Mouse (Mus musculus): ENCODE measurements around the gene Klhl5. TPM values are rescaled to one million over a fixed set of nuclear protein-coding genes. Genes with fewer than 3 reads are reported as not detected.

The Klhl5 gene
- polyA plus RNA-seq (2012; rRNA removed): 22.4 and 31.8 TPM in 2 replicates

DNA sequence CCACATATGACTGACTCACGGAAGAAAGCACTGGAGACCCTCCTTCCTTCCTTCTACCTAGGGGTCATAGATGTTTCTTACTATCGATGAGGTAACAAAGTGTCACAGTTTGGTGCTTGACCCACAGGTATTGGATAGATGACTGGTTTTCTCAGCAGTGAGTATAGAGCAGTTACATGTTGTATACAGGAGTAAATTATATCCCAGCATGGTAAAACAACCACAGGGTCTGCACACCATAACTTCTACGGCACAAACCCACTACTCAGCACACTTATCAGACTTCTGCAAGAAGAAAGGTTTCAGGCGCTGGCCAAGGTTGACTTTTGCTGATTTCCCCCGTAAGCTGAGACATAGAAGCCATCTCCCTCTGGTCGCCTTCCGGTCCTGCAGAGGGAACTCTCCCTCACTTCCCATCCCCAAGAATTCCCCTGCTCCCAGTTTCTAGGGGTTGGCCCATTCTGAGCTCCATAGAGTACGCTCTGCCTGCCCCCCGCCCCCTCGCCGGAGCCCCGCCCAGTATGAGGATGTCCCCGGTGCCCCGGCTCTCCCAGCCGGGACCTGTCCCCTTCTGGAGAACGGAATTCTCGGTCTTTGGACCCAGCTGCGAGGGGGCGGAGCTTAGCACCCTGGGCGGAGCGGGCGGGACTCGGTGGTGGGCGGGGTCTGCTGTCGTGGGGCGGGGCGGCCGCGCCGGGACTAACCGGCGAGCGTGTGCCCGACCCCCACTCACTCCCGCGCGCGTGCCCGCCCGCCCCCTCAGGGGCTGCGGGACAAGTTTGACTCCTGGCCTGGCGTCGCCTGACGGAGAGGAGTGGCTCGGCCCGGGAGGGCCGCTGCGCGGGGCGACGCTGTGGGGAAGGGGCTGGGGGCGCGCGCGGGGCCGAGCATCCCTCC, at the start of gene Klhl5:
Gene Klhl5 (plus strand): TSS at position 664 of the 897 bp plus-strand sequence.

GRCm38 (mm10) chr5:65091921-65092320, 15.4 kb upstream of the Klhl5 start, which contains the start of gene Tmem156:
Tmem156 (minus strand) TSS chr5:65092132.

GRCm38 (mm10) chr5:65199346-65200128, 92.2 kb downstream of the Klhl5 start, which contains the start of gene Wdr19:
Wdr19 (plus strand) TSS chr5:65199696.

Other genes with a start within 250 kb of the Klhl5 start
- 0.48 and 0.70 TPM in 2 replicates for gene Tlr1, start 174.0 kb upstream of the Klhl5 start, polyA plus RNA-seq (2012; rRNA removed)
- 0.38 and 0.43 TPM in 2 replicates for gene Tlr6, start 147.4 kb upstream of the Klhl5 start, polyA plus RNA-seq (2012; rRNA removed)
- gene Fam114a1, start 137.5 kb upstream of the Klhl5 start, polyA plus RNA-seq (2012; rRNA removed): 20.0 and 22.5 TPM in 2 replicates
- gene Tmem156, start 15.4 kb upstream of the Klhl5 start, polyA plus RNA-seq (2012; rRNA removed): 0.13 and 0.17 TPM in 2 replicates
- 8.5 and 13.6 TPM in 2 replicates for gene Wdr19, start 92.2 kb downstream of the Klhl5 start, polyA plus RNA-seq (2012; rRNA removed)
- 41.6 and 55.9 TPM in 2 replicates for gene Rfc1, start 228.1 kb downstream of the Klhl5 start, polyA plus RNA-seq (2012; rRNA removed)
- gene Klb, start 240.8 kb downstream of the Klhl5 start, polyA plus RNA-seq (2012; rRNA removed): 0.37 and 0.66 TPM in 2 replicates